Mouse (Mus musculus) ES-Bruce4 (cell line): Measurements from ENCODE around the gene Eif2ak1.

ENCODE experiments used
- CTCF ChIP-seq: IDR thresholded peaks from one replicate; pipeline ENCODE4 v1.8.1; 2011; ENCODE audit warnings: low read depth, low read length
- POLR2A ChIP-seq: IDR thresholded peaks from one replicate; pipeline ENCODE4 v1.8.1; 2011; ENCODE audit warnings: low read length; ENCODE audit not compliant: insufficient read depth

DNA sequence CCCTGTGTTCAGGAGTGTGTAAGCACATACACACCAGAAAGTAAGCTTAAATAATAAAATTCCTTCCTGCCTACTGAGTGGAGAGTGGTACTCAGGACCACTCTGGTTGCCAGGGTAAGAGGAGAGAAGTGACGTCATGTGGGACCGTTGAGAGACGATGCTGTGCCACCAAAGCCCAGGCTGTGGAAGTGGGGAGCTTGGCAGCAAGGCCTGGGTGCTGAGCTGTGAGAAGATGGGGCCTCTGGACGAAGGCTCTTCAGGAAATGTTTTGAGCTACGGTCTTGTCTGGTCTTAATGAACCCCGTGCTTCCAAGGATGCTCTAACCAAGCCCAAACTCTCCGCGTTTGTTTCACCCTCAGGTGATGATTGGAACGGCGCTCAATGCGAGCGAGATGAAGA is 113.1 kb downstream of the Eif2ak1 start:
- no peak for TF ChIP-seq POLR2A
- no peak for TF ChIP-seq CTCF
